Mouse (Mus musculus): ENCODE measurements at regions not wholly inside any gene's neighbourhood (a gene's known extent, or its start where the extent isn't known, plus 50 kb on each side); places are given as distances from the start of the nearest gene placed in this dataset.

DNA sequence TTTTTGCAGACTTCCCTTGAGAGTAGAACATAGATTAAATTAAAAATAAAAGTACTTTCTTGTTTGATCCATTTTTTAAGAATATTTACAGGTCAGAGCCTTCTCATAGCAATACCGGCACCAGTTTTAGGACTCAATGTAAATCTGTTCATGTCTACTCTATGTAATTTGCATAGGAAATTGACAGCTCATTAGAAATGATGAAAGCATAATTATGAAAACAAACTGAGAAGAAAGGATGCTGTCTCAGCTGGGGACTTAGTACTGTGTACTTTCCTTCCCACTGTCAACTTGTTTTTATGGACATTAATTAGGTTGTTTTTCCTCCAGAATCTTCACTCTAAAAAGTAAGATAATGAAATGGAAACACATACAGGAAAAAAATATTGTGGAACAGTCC is 3344.8 kb upstream of the Gm6569 start:
- CTCF ChIA-PET, result no interaction called here
- POLR2A ChIA-PET, result no interaction called here

DNA sequence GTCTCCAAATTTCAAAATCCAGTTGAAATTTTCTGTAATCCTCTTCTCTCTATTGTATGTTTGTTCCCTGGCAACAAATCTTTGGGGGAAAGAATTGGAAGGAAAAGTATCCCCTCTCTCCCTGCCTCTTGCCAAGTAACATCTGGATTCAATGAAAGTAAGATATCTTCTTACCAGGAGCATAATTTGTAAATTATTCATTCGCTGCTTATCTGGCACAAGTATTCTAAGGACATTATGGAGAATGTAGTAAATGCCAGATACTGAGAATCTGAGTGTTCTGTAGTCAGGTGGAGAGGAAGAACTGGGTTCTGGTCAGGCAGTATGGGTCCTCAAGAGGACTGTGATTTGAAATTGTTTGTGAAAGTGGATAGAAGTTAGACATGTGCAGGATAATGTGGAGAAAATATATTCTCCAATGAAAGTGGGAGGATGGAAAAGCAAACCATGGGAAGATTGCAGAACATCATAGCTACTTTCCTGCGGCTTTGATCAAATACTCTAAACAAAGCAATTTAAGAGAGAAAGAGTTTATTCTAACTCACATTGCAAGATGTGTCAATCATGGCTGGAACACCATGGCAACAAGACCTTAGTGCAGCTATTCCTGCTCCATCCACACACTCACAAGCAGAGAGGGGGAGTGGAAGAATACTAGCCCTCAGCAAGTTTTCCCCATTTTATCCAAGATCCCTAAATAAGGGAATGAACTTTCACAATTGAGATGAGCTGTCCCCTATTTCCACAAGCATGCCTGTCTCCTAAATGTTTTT is 3327.1 kb upstream of the Gm6569 start:
- ChIA-PET POLR2A (no interaction called here), CTCF (no interaction called here)

DNA sequence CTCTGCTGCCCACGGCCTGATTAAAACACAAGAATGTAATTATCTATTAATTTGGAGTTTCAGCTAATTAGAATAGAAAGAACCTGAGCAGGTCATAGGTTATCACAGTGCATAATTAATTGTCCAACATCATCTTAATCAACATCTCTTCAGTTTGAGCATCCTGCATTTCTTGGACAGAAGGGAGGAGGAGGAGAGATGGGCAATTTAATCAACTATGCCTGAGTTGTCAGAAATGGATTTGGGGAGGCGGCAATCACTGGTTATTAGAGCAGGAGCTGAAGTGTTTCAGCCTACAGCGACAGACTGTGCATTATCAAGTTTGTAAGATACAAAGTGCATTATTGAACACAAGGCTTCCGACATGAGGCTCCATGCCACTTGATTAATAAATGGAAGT is 3313.8 kb upstream of the Gm6569 start:
- ChIA-PET POLR2A (no interaction called here), CTCF (no interaction called here)

DNA sequence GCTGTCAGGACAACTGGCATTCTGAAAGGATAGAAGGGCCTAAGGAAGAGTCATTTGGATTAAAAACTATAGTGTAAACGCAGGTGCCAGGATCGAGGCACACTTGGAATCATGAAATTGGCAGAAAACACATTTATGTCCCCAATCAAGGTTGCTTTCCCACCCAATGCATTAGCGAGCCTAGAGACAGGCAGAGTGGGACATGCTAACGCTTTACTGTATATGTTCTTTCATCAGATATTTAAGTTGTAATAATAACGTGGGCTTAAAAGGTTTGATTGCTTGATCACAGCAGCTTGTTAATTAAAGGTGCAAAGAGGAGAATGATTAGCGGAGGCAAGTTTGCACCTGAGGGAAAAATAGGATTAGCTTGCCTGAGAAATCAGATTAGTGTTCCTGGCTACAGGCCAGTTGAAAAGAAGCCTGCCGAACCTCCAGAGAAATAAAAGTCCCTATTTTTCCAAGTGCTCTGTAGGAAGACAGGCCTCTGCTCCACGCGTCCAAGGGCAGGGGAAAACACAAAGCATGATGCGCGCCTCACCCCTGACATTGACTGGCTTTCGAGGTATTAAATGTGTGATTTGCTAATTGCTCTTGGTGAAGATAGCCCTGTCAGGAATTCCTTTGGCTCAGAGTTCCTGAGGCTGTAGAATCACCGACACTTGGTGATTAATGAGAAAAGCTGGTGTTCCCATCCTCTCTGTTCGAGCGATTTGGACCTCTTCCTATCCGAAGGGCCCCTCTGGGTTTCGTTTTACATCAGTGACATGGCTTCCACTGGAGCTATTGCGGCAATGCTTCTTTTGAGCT is 3279.4 kb upstream of the Gm6569 start:
- ChIA-PET CTCF (no interaction called here), POLR2A (no interaction called here)

DNA sequence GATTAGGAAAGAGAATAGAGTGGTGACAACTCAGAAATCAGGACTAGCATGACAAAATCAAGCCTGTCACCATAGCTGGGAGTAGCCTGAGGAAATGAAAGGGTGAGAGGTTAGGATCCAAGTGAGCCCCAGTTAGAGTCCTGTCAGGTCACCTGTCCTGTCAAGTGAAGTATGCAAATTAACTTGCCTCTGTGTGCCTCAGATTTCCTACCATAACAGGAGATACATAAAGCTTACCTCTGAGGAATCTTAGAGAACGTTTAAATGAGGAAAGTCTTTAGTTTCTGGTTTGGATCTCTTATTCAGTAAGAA is 3278.8 kb upstream of the Gm6569 start:
- ChIA-PET POLR2A (no interaction called here), CTCF (no interaction called here)

DNA sequence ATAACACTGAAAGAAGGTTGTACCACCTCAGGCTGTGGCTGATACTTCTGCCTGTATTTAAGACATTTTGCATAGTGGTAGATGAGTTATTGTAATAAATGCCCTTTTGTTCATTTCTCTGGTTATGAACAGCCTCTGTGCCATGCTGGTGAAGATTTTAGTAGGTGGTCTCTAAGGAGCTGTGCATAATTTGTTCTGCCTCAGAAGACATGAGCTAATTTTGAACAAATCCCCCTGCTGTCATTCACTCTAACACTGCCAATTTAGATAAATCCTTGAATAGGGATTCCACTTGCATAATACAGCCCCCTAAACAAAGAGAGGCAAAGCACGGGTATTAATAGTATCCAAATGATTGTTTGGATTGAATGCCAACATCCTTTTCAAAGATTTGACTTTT is 3240.1 kb upstream of the Gm6569 start:
- CTCF ChIA-PET, result no interaction called here
- POLR2A ChIA-PET, result no interaction called here

DNA sequence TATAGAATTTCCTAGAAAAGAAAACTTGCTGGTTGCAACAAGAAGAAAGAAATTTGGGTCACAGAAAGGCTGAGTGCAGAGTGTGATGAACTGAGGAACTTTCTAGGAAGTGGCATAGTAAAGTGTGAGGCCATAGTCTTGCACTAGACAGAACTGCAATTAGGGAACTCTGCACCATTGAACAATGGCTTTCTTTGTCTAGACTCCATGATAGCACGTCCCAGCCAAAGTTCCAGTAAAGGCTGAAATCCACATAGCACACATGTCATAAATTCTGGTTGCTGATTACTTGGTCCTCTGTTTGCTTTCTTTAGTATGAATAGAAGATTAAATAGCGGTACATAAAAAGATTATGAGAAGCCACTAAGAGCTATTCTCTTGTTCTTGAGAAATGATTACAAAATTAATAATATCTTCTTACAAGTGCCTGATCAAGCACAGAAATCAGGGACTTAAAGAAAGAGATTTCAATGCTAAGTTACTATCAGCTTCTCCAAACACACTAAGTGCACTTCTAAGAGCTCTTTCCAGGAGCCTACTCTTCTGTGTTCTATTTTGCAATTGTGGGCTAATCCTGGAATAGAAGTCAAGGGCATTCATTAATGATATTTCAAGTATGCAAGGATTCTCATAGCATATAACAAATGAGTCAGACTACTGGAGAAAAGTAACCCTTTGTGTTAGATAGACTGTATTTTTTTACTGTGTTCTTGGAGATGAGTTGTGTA is 3233.4 kb upstream of the Gm6569 start:
- ChIA-PET CTCF (interaction anchor here in 1 of 4 experiments (0.6 kb wide), 1 partner anchor 342 kb away, joined by 3 read pairs; no protein-coding TSS in a partner anchor), POLR2A (no interaction called here)

DNA sequence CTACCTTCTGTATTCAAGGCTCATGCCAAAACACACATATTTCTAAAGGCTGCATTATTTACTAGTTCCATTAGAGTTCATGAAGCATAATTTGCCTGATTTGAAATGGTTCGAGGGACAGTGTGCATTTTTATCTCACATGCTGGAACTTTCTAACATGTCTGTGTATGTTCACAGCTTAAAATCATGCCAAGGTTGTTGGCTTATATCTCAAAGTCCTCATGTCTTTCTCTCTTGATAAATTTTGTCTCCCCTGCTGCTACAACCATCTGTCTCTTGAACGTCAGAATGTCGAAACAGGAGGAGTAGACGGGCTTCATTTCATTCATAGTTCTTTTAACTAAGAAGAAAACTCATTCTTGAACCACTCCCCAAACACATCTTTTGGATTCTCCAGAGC is 3229.1 kb upstream of the Gm6569 start:
- ChIA-PET CTCF (no interaction called here), POLR2A (no interaction called here)

DNA sequence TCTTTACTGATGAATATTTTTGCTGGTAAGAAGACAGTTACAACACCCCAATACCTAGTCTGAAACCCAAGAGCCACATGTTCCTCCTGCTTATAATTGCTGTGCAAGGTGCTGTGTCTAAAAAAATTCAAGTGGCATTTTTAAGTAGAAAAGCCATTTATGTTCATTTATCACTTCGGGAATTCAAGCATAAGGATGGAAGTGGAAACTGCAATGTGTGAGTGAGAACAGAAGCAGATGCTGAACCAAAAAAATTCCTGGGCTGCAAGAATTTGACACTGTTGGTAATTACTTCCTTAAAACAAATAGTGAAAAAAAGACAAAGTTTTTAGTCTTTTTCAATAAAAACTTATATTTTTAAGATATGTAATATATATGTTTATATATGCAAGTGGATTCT is 3227.5 kb upstream of the Gm6569 start:
- CTCF ChIA-PET, result no interaction called here
- POLR2A ChIA-PET, result no interaction called here

DNA sequence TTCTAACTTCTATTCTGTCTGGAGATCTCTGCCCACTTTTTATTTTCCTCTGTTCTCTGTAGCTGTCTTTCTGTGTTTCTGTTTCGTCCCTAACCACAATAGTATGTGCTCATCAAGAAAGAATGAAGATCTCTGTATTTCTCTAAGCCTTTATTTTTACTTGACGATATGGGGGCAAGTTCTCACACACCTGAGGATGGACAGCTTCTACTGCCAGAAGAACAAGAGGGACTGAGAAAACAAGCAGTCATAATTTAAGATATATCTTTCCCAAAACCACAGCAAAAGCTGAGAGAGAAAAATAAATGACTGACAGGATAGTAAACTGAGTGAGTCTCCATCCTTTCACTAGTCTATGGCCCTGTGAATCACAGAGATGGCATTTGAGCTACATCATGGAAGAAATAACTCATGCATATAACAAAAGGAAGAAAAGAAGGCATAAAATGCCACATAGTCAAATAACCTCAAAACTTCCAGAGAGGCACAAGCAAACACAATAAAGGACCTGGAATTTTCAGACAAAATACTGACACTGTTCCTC is 3216.2 kb upstream of the Gm6569 start:
- POLR2A ChIA-PET, result no interaction called here
- CTCF ChIA-PET, result no interaction called here

DNA sequence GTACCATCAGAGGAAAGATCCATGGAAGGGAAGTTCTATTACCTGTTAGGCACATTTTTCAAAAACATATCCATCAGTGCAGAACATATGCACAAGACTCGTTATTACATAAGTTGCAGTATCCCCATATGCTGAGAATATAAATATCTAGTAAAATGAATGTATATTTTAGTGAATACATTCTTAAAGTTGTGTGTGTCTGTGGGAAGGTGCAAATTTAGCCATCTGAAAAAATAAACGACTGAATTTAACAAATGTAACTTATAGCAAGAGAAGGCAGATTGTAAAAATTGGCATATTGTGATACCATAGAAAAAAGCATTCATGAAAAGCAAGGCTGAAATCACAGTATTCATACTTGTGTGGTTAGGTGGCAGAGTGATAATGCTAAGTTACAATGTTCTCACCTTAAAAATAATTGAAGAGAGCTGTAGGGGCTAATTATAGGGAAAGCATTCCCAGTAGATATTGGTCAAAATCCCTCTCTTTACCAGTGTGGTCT is 3193.3 kb upstream of the Gm6569 start:
- ChIA-PET CTCF (no interaction called here), POLR2A (no interaction called here)

DNA sequence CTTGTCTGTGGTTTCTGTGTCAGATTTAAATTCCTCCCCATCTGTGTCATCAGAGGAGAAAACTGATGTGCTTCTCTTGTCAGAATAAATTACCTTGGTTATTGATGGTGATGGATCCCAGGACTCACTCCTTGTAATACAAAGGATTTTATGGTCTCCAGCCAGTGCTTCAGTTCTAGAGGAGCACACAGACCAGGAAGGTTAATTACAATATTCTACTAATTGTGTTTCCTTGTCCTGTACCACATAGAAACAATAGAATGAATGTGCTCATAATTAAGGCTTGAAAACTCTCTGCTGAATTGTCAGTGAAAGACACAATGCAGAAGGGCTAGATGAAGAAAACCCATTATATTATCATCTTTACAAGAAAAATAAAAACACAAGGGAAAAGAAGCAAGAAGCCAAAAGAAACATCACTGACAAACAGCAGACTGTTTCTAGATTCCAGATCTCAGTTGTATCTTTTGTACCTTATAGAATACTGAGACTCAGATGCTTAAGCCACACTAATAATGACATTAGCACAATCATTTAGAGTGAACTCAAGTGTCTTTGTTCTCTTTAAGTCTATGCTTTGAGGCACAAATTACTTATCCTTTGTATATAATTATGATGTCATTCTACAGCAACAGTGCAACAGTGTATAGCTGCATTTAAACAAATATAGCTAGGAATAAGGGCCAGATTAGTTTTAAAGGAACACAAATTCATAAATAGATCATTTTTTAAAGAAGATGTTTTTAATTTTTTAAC is 3189.7 kb upstream of the Gm6569 start:
- CTCF ChIA-PET, result no interaction called here

DNA sequence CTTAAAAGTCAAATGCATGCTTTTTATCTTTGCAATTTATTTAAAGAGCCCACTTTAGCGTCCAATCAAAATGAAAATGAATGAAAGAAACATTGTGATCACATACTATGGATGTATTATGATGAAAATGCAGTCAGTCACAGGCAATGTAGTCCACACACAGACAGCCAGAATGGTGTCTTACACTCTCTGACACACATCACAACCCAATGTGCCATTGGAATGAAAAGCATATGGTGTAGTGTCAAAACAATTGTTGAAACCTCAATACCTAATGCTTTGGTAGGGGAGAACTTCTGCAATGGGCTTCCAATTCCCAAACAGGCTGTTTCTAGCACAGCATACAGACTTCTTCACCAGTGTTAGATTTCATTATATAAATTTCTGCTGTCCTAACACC is 3158.8 kb upstream of the Gm6569 start:
- ChIA-PET CTCF (no interaction called here), POLR2A (no interaction called here)

More for the DNA sequence above, 3189.7 kb upstream of the Gm6569 start:
- POLR2A ChIA-PET, result no interaction called here

DNA sequence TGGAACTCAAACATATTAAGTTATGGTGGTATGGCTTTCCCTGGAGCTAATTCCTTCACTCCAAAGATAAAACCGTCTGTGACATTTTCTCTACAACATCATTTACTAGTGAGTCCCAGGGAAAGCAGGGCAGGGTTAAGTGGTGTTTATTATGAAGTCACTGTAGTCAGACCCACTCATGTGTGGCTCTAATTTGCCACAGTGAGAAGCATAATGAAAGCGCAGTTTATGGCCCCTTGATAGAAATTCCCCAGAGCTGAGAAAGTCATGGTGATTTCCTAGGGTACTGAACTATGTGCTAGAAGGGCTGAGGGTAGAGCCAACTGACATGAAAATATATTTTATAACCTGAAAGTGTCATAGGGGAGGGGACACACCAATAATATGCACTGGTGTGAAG is 3129.8 kb upstream of the Gm6569 start:
- CTCF ChIA-PET, result no interaction called here
- POLR2A ChIA-PET, result no interaction called here

DNA sequence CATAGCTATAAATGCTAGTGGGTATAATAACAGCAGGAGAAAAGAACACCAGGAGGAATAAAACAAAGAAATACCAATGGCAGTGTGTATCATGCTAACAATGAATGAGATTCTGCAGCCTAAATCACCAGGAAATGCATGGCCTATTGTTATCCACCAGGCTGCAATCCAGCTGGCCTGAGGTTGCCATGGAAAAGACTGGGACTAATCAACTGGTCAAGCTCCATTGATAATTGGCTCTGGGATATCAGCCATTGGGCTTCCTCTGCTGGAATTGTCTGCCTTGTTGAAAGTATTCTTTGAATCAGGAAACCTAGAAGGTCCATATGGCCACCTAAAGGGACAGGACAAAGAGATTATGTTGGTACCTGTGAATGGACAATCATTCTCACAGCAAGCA is 3120.6 kb upstream of the Gm6569 start:
- ChIA-PET CTCF (no interaction called here), POLR2A (no interaction called here)

DNA sequence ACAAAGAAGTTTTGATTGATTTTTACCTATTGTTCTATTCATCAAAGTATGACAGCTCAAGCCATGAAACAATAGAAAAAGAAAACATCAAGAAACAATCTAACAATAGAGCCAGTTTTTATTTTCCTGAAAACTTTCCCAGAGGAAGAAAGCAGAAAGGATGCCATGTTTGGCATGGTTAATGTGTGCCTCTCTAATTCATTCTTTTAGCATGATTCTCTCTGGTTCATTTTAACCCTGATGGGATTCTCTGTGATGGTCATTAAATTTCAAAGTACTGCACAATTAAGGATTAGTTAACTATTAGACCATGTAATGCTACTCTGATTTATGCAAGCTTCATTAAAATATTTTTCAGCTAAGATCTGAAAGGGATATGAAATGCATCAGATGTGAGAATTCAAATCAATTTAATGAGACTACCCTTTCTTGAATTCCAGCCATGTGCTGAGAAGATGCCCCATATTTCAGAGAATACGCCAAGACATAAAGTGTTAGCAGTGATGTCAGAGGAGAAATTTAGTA is 3106.9 kb upstream of the Gm6569 start:
- POLR2A ChIA-PET, result no interaction called here
- CTCF ChIA-PET, result no interaction called here

DNA sequence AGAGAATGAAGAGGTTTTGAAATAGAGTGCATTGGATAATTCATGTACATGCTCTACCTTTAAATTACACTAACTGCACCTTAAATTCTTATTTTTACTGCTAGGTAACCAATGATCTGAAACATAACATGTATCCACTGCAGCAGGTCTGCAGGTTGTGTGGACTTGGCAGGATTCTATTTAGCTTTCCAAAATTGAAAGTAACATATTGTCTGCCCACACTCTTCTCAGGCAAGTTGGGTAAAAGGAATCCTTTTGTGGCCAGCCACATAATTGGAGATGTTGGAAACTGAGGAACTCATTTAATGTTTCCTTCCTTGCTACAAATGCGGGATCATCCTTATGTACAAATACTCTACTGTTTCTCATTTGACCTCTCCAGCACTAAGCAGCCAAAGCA is 3106.4 kb upstream of the Gm6569 start:
- CTCF ChIA-PET, result no interaction called here
- POLR2A ChIA-PET, result no interaction called here

DNA sequence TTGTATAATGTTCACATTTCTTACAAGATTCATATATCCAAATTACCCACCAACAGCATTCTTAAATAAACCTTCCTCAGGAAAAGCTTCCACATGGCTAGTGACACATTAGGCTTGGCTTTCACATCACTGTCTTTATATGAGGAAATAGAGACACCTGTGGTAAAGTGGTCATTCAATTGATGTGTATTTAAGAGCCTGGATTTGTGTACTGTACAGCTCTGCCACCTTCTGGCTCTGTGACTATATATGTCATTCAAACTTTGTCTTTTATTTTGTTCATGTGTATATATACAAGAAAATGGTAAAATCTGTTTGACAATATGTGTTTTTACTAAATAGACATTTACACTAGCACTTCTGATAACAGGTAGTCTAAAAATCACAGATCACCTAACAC is 3090.1 kb upstream of the Gm6569 start:
- ChIA-PET CTCF (no interaction called here), POLR2A (no interaction called here)

DNA sequence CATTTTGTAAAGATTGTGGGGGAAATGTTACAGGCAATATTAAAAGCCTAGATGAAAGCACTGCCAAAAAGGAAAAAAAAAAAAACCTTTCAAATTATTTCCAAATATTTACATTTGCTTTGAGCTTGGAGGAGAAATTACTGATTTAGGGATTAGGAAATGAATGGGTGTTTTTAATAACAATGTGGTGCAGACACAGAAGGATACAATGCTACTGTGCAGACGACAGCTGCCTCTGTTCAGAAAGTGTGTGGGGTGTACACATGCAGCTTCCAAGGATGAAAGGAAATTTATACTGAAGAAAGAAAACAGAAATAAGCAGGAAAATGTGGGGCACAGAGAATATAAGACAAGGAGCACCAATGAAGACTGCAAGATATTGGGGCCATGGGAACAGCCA is 3070.3 kb upstream of the Gm6569 start:
- POLR2A ChIA-PET, result no interaction called here
- CTCF ChIA-PET, result interaction anchor here in 1 of 4 experiments (0.6 kb wide), 1 partner anchor 59 kb away, joined by 5 read pairs; no protein-coding TSS in a partner anchor

DNA sequence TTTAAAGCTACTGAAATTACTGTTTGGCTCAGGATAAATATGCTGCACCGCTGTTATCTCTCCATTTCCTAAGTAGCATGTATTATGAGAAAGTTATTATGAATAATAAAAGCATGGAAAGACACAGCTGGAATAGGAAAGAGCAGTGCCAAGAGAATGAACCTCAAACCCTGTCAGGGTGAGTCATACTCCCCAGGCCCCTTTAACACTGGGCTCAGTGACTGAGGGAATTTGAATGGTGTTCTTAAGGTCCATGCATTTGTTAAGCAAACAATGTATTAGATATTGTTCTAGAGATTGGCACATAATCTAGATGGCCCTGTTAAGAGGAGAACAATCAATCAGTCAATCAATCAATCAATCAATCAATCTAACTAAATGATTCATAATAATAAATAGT is 3069.8 kb upstream of the Gm6569 start:
- ChIA-PET CTCF (no interaction called here), POLR2A (no interaction called here)

Measured in embryonic stem cell, embryonic (primary cell).